Mouse (Mus musculus): ENCODE results near the gene Prdm16.

- TF ChIP-seq POLR2A (IDR thresholded peaks at IDR 0.05; ENCODE audit: insufficient read length, low read depth) (no peak), SRF (IDR thresholded peaks at IDR 0.05; ENCODE audit: control insufficient read depth, insufficient read length, low read depth) (no peak), USF1 (IDR thresholded peaks at IDR 0.05; ENCODE audit: low read depth) (no peak), E2F4 (IDR thresholded peaks at IDR 0.05; ENCODE audit: insufficient read depth) (no peak), POLR2AphosphoS2 (IDR thresholded peaks at IDR 0.05; ENCODE audit: insufficient read length, low read depth) (no peak), TCF12 (IDR thresholded peaks at IDR 0.05; ENCODE audit: insufficient read depth, poor library complexity, severe bottlenecking) (no peak), MAX (IDR thresholded peaks at IDR 0.05; ENCODE audit: low read depth) (no peak), CEBPB (IDR thresholded peaks at IDR 0.05; ENCODE audit: insufficient read depth, poor library complexity, severe bottlenecking) (no peak)
These were observed 234.4 kb downstream of the Prdm16 start for GRCm38 (mm10) chr4:154401982-154402932.

All from myocyte (in vitro differentiated cells).